Mouse (Mus musculus) bone marrow macrophage, adult 2 months (primary cell): ENCODE measurements at regions not wholly inside any gene's neighbourhood (a gene's known extent, or its start where the extent isn't known, plus 50 kb on each side); places are given as distances from the start of the nearest gene placed in this dataset.

Source experiments
- H3K27ac ChIP-seq: 2 replicates; pipeline ENCODE4 v1.5.1; 2012; ENCODE audit warnings: low read depth, low read length; ENCODE audit not compliant: insufficient read depth
- H3K4me1 ChIP-seq: 2 replicates; pipeline ENCODE4 v1.6.1; 2012; ENCODE audit warnings: low read length; ENCODE audit not compliant: control insufficient read depth, insufficient read depth
- H3K4me3 ChIP-seq: 2 replicates; pipeline ENCODE4 v1.5.1; 2012; ENCODE audit warnings: mild to moderate bottlenecking, low read length, moderate library complexity; ENCODE audit not compliant: insufficient read depth
- CTCF ChIP-seq: IDR thresholded peaks from 2 replicates; pipeline ENCODE4 v1.5.1; 2012; ENCODE audit warnings: low read depth, mild to moderate bottlenecking, low read length, moderate library complexity
- POLR2A ChIP-seq: IDR thresholded peaks from 2 replicates; pipeline ENCODE4 v1.6.1; 2012; ENCODE audit warnings: mild to moderate bottlenecking, low read depth, low read length, borderline replicate concordance

- no peaks in the 10 kb centered on the region for H3K4me1 ChIP-seq
Observed at GRCm38 (mm10) chr9:23144281-23144680, 78.6 kb upstream of the Bmper start.

GRCm38 (mm10) chr9:23150338-23150737, 72.5 kb upstream of the Bmper start:
- TF ChIP-seq POLR2A, result no peak
- no peak for TF ChIP-seq CTCF

More at GRCm38 (mm10) chr9:23144281-23144680, 78.6 kb upstream of the Bmper start:
- TF ChIP-seq CTCF (no peak), POLR2A (no peak)
- Histone ChIP-seq H3K4me3 (no peak overlapping the region), H3K27ac (no peak overlapping the region)

GRCm38 (mm10) chr9:23150874-23151273, 72.0 kb upstream of the Bmper start:
- no peak for TF ChIP-seq CTCF
- TF ChIP-seq POLR2A, result no peak
- H3K4me1 ChIP-seq, result no peaks in the 10 kb centered on the region
- H3K27ac ChIP-seq, result no peak overlapping the region
- no peak overlapping the region for H3K4me3 ChIP-seq

More at GRCm38 (mm10) chr9:23150338-23150737, 72.5 kb upstream of the Bmper start:
- Histone ChIP-seq H3K4me3 (no peak overlapping the region), H3K4me1 (no peaks in the 10 kb centered on the region), H3K27ac (no peak overlapping the region)

GRCm38 (mm10) chr9:23151953-23152490, 70.9 kb upstream of the Bmper start:
- TF ChIP-seq POLR2A (no peak), CTCF (no peak)

GRCm38 (mm10) chr9:23156820-23157570, 65.9 kb upstream of the Bmper start:
- Histone ChIP-seq H3K4me3 (no peak overlapping the region), H3K4me1 (no peaks in the 10 kb centered on the region), H3K27ac (no peak overlapping the region)
- TF ChIP-seq CTCF, result no peak
- TF ChIP-seq POLR2A, result no peak

More at GRCm38 (mm10) chr9:23151953-23152490, 70.9 kb upstream of the Bmper start:
- Histone ChIP-seq H3K4me1 (no peaks in the 10 kb centered on the region), H3K27ac (no peak overlapping the region), H3K4me3 (no peak overlapping the region)

GRCm38 (mm10) chr9:23158499-23158898, 64.4 kb upstream of the Bmper start:
- no peaks in the 10 kb centered on the region for H3K4me1 ChIP-seq
- H3K4me3 ChIP-seq, result no peak overlapping the region
- TF ChIP-seq POLR2A (no peak), CTCF (no peak)
- no peak overlapping the region for H3K27ac ChIP-seq

GRCm38 (mm10) chr9:23161346-23161745, 61.5 kb upstream of the Bmper start:
- Histone ChIP-seq H3K4me3 (no peak overlapping the region), H3K27ac (no peak overlapping the region), H3K4me1 (peaks cover 3% of the 10 kb centered on the region)
- no peak for TF ChIP-seq CTCF
- no peak for TF ChIP-seq POLR2A

- Histone ChIP-seq H3K4me1 (peaks cover 28% of the 10 kb centered on the region), H3K27ac (peak overlapping the region; percentile 16), H3K4me3 (no peak overlapping the region)
- no peak for TF ChIP-seq CTCF
- TF ChIP-seq POLR2A, result no peak
Observed at GRCm38 (mm10) chr9:23167056-23167591, 55.8 kb upstream of the Bmper start.

GRCm38 (mm10) chr9:23167716-23168115, 55.2 kb upstream of the Bmper start:
- TF ChIP-seq CTCF (no peak), POLR2A (no peak)
- no peak overlapping the region for H3K4me3 ChIP-seq
- peaks cover 28% of the 10 kb centered on the region for H3K4me1 ChIP-seq
- H3K27ac ChIP-seq, result peak overlapping the region; percentile 36

GRCm38 (mm10) chr9:23168149-23168548, 54.7 kb upstream of the Bmper start:
- Histone ChIP-seq H3K4me1 (peaks cover 28% of the 10 kb centered on the region), H3K4me3 (no peak overlapping the region), H3K27ac (peak overlapping the region; percentile 36)
- no peak for TF ChIP-seq POLR2A
- no peak for TF ChIP-seq CTCF
